Mouse (Mus musculus): Measurements from ENCODE around the gene Sgpp1. TPM values are rescaled to one million over a fixed set of nuclear protein-coding genes. Genes with fewer than 3 reads are reported as not detected.
A peak's percentile ranks its signal among the peaks of the same experiment; 100 is the strongest.

Gene Sgpp1
- total and polyA plus RNA-seq, 2 experiments from 2014 or later = 10.4 to 28.4 TPM

- Histone ChIP-seq H3K4me1 (ENCODE audit: control insufficient read depth, insufficient read depth) (no peaks in the 10 kb centered on the region), H3K9me3 (replicated peaks; ENCODE audit: control insufficient read depth, low read length) (no peaks in the 10 kb centered on the region), H3K27ac (ENCODE audit: low read depth) (no peak overlapping the region), H3K9ac (replicated peaks; ENCODE audit: low read depth, low read length) (no peak overlapping the region), H3K27me3 (ENCODE audit: control insufficient read depth, insufficient read depth, low read length) (no peaks in the 10 kb centered on the region), H3K36me3 (replicated peaks; ENCODE audit: control insufficient read depth, insufficient read depth, low read length) (no peaks in the 10 kb centered on the region), H3K4me2 (ENCODE audit: low read depth, low read length) (no peak overlapping the region), H3K4me3 (ENCODE audit: low read depth, low read length) (no peak overlapping the region)
- WGBS = 33% methylated on average over 3 of the region's 3 CpGs
- DNase-seq (ENCODE audit: low spot score) = no peak
- no peak for ATAC-seq (ENCODE audit: insufficient read depth, low read depth)
- TF ChIP-seq EP300 (IDR thresholded peaks at IDR 0.05; ENCODE audit: low read depth) = no peak
- no peak for TF ChIP-seq CTCF (IDR thresholded peaks at IDR 0.05; ENCODE audit: low read depth)
These were observed 16.5 kb upstream of the Sgpp1 start for GRCm38 (mm10) chr12:75752077-75752476.

DNA sequence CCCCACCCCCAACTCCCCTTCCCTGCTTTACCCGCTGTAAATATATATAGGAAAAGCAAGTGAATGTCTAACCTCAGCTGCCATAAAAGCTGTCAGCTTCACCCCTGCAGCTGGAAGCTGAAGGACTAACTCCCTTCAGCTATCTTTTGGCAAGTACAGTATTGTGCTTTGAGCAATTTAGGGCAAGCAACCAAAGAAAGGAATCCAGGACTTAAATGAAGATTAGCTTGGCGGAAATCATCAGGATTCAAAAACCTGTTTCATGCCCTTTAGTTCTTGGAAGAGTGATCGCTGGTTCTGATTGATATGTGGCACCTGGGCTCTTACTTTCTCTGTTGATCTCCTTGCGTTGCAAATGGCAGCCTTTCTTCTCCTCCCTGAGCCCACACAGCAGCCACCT lies 13.0 kb upstream of the Sgpp1 start:
- Histone ChIP-seq H3K4me1 (ENCODE audit: control insufficient read depth, insufficient read depth) (peaks cover 6% of the 10 kb centered on the region; the same call in 1 of the 2 replicates), H3K36me3 (replicated peaks; ENCODE audit: control insufficient read depth, insufficient read depth, low read length) (no peaks in the 10 kb centered on the region), H3K27ac (ENCODE audit: low read depth) (no peak overlapping the region), H3K27me3 (ENCODE audit: control insufficient read depth, insufficient read depth, low read length) (no peaks in the 10 kb centered on the region), H3K4me2 (ENCODE audit: low read depth, low read length) (no peak overlapping the region), H3K9me3 (replicated peaks; ENCODE audit: control insufficient read depth, low read length) (no peaks in the 10 kb centered on the region), H3K9ac (replicated peaks; ENCODE audit: low read depth, low read length) (no peak overlapping the region), H3K4me3 (ENCODE audit: low read depth, low read length) (no peak overlapping the region)
- ATAC-seq (ENCODE audit: insufficient read depth, low read depth) (no peak), DNase-seq (ENCODE audit: low spot score) (no peak)
- WGBS = 68% methylated on average over 4 of the region's 4 CpGs
- TF ChIP-seq EP300 (IDR thresholded peaks at IDR 0.05; ENCODE audit: low read depth) = no peak
- TF ChIP-seq CTCF (IDR thresholded peaks at IDR 0.05; ENCODE audit: low read depth) = no peak

GRCm38 (mm10) chr12:75745697-75746290 lies 10.3 kb upstream of the Sgpp1 start:
- DNase-seq (ENCODE audit: low spot score) (peak; percentile 30), ATAC-seq (ENCODE audit: insufficient read depth, low read depth) (no peak)
- H3K27me3 ChIP-seq (ENCODE audit: control insufficient read depth, insufficient read depth, low read length) = no peaks in the 10 kb centered on the region
- TF ChIP-seq CTCF (IDR thresholded peaks at IDR 0.05; ENCODE audit: low read depth) = no peak
- peak; percentile 53; the same call in 1 of the 2 replicates for TF ChIP-seq EP300 (IDR thresholded peaks at IDR 0.05; ENCODE audit: low read depth)
- H3K36me3 ChIP-seq (replicated peaks; ENCODE audit: control insufficient read depth, insufficient read depth, low read length) = no peaks in the 10 kb centered on the region
- H3K4me1 ChIP-seq (ENCODE audit: control insufficient read depth, insufficient read depth) = peaks cover 6% of the 10 kb centered on the region; the same call in 1 of the 2 replicates
- H3K9ac ChIP-seq (replicated peaks; ENCODE audit: low read depth, low read length) = no peak overlapping the region
- 15% methylated on average over 14 of the region's 14 CpGs for WGBS
- H3K4me2 ChIP-seq (ENCODE audit: low read depth, low read length) = peak overlapping the region; percentile 18; the same call in 1 of the 2 replicates
- no peak overlapping the region for H3K27ac ChIP-seq (ENCODE audit: low read depth)
- no peak overlapping the region for H3K4me3 ChIP-seq (ENCODE audit: low read depth, low read length)
- no peaks in the 10 kb centered on the region for H3K9me3 ChIP-seq (replicated peaks; ENCODE audit: control insufficient read depth, low read length)

DNA sequence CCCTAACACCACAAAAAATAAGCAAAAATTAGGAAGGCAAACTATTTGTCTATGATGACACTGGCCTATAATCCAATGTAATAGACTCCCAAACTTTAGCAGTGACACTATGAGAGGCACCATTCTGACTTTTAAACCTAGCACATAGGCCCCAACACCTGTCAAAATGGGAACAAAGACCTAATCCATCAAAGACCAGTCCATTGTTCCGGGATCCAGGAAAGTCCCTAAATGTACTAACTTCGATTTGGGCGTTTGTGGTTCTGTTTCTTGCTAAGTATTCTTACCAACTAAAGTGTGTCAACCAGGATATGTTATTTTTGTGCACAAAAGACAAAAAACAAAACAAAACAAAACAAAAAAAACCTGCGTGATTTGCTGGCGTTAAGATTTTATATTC lies 6.6 kb upstream of the Sgpp1 start:
- H3K4me1 ChIP-seq (ENCODE audit: control insufficient read depth, insufficient read depth) = peaks cover 6% of the 10 kb centered on the region; the same call in 1 of the 2 replicates
- H3K4me3 ChIP-seq (ENCODE audit: low read depth, low read length) = no peak overlapping the region
- H3K9me3 ChIP-seq (replicated peaks; ENCODE audit: control insufficient read depth, low read length) = no peaks in the 10 kb centered on the region
- H3K9ac ChIP-seq (replicated peaks; ENCODE audit: low read depth, low read length) = no peak overlapping the region
- H3K27me3 ChIP-seq (ENCODE audit: control insufficient read depth, insufficient read depth, low read length) = no peaks in the 10 kb centered on the region
- no peak for TF ChIP-seq EP300 (IDR thresholded peaks at IDR 0.05; ENCODE audit: low read depth)
- no peak for TF ChIP-seq CTCF (IDR thresholded peaks at IDR 0.05; ENCODE audit: low read depth)
- DNase-seq (ENCODE audit: low spot score) = no peak
- ATAC-seq (ENCODE audit: insufficient read depth, low read depth) = no peak
- no peak overlapping the region for H3K4me2 ChIP-seq (ENCODE audit: low read depth, low read length)
- WGBS = 83% methylated on average over 5 of the region's 5 CpGs
- H3K36me3 ChIP-seq (replicated peaks; ENCODE audit: control insufficient read depth, insufficient read depth, low read length) = no peaks in the 10 kb centered on the region
- no peak overlapping the region for H3K27ac ChIP-seq (ENCODE audit: low read depth)

GRCm38 (mm10) chr12:75741273-75741672 lies 5.7 kb upstream of the Sgpp1 start:
- no peak for DNase-seq (ENCODE audit: low spot score)
- Histone ChIP-seq H3K9me3 (replicated peaks; ENCODE audit: control insufficient read depth, low read length) (no peaks in the 10 kb centered on the region), H3K36me3 (replicated peaks; ENCODE audit: control insufficient read depth, insufficient read depth, low read length) (no peaks in the 10 kb centered on the region), H3K4me3 (ENCODE audit: low read depth, low read length) (no peak overlapping the region), H3K4me2 (ENCODE audit: low read depth, low read length) (no peak overlapping the region), H3K4me1 (ENCODE audit: control insufficient read depth, insufficient read depth) (peaks cover 6% of the 10 kb centered on the region; the same call in 1 of the 2 replicates), H3K27ac (ENCODE audit: low read depth) (no peak overlapping the region), H3K9ac (replicated peaks; ENCODE audit: low read depth, low read length) (no peak overlapping the region), H3K27me3 (ENCODE audit: control insufficient read depth, insufficient read depth, low read length) (no peaks in the 10 kb centered on the region)
- 95% methylated on average over 2 of the region's 2 CpGs for WGBS
- ATAC-seq (ENCODE audit: insufficient read depth, low read depth) = no peak
- no peak for TF ChIP-seq EP300 (IDR thresholded peaks at IDR 0.05; ENCODE audit: low read depth)
- no peak for TF ChIP-seq CTCF (IDR thresholded peaks at IDR 0.05; ENCODE audit: low read depth)

DNA sequence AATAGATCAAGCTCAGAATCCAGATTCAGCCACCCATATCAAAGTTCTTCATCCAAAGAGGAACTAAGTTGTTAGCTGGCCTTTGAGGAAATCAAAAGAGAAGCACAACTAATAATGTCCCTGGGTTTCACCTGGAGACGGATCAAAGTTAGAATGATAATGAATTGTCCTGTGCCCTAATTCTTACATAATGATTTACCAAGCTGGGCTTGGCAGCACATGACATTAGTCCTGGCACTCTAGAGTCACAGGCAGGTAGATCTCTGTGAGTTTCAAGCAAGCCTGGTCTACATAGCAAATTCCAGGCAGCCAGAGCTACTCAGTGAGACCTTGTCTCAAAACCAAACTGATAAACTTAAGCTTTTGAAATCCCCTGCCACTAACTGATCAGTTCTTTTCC lies 4.9 kb upstream of the Sgpp1 start:
- no peak overlapping the region for H3K9ac ChIP-seq (replicated peaks; ENCODE audit: low read depth, low read length)
- H3K27ac ChIP-seq (ENCODE audit: low read depth) = no peak overlapping the region
- 82% methylated on average over 1 of the region's 1 CpGs for WGBS
- no peaks in the 10 kb centered on the region for H3K27me3 ChIP-seq (ENCODE audit: control insufficient read depth, insufficient read depth, low read length)
- no peaks in the 10 kb centered on the region for H3K36me3 ChIP-seq (replicated peaks; ENCODE audit: control insufficient read depth, insufficient read depth, low read length)
- ATAC-seq (ENCODE audit: insufficient read depth, low read depth) (no peak), DNase-seq (ENCODE audit: low spot score) (no peak)
- H3K4me3 ChIP-seq (ENCODE audit: low read depth, low read length) = no peak overlapping the region
- no peaks in the 10 kb centered on the region for H3K9me3 ChIP-seq (replicated peaks; ENCODE audit: control insufficient read depth, low read length)
- H3K4me2 ChIP-seq (ENCODE audit: low read depth, low read length) = no peak overlapping the region
- TF ChIP-seq EP300 (IDR thresholded peaks at IDR 0.05; ENCODE audit: low read depth) (no peak), CTCF (IDR thresholded peaks at IDR 0.05; ENCODE audit: low read depth) (no peak)
- peaks cover 3% of the 10 kb centered on the region for H3K4me1 ChIP-seq (ENCODE audit: control insufficient read depth, insufficient read depth)

Measured in heart, postnatal 0 days (tissue).